Mouse (Mus musculus) CH12.LX (cell line): Measurements from ENCODE around the gene Hoxc8.

Source experiments
- CTCF ChIP-seq, 2 experiments: IDR thresholded peaks in 1 of 2; conservative IDR thresholded peaks in 1 of 2; 2 replicates each; pipeline ENCODE4 v1.5.1; 2011 to 2012; ENCODE audit warnings: low read depth in 2 of 2, low read length in 2 of 2, improper control_type of control experiment in 1 of 2, inconsistent platforms in 1 of 2, mild to moderate bottlenecking in 1 of 2, moderate library complexity in 1 of 2
- ELF1 ChIP-seq: IDR thresholded peaks from 2 replicates; pipeline ENCODE4 v1.6.1; 2014; ENCODE audit warnings: low read depth, mild to moderate bottlenecking, inconsistent platforms, low read length, improper control_type of control experiment
- EP300 ChIP-seq: IDR thresholded peaks from 2 replicates; pipeline ENCODE4 v1.6.1; 2011; ENCODE audit warnings: low read length, improper control_type of control experiment
- GABPA ChIP-seq: IDR thresholded peaks from 2 replicates; pipeline ENCODE4 v1.6.1; 2012; ENCODE audit warnings: low read depth, low read length, improper control_type of control experiment, inconsistent platforms; ENCODE audit not compliant: insufficient replicate concordance
- HCFC1 ChIP-seq: IDR thresholded peaks from 2 replicates; pipeline ENCODE4 v1.6.1; 2012; ENCODE audit warnings: low read depth, mild to moderate bottlenecking, inconsistent platforms, low read length, improper control_type of control experiment
- IRF4 ChIP-seq: IDR thresholded peaks from 2 replicates; pipeline ENCODE4 v1.6.1; 2014; ENCODE audit warnings: low read depth, mild to moderate bottlenecking, inconsistent platforms, low read length, improper control_type of control experiment
- MXI1 ChIP-seq: IDR thresholded peaks from 2 replicates; pipeline ENCODE4 v1.6.1; 2011; ENCODE audit warnings: mild to moderate bottlenecking, low read depth, low read length, improper control_type of control experiment
- POLR2A ChIP-seq: IDR thresholded peaks from 2 replicates; pipeline ENCODE4 v1.6.1; 2011; ENCODE audit warnings: low read depth, mild to moderate bottlenecking, improper control_type of control experiment, low read length
- POLR2AphosphoS2 ChIP-seq: IDR thresholded peaks from 2 replicates; pipeline ENCODE4 v1.6.1; 2011; ENCODE audit warnings: low read depth, low read length, improper control_type of control experiment
- RAD21 ChIP-seq: IDR thresholded peaks from 2 replicates; pipeline ENCODE4 v1.6.1; 2011; ENCODE audit warnings: low read depth, mild to moderate bottlenecking, low read length, improper control_type of control experiment, moderate library complexity
- RCOR1 ChIP-seq: conservative IDR thresholded peaks from 2 replicates; pipeline ENCODE4 v1.6.1; 2012; ENCODE audit warnings: low read depth, mild to moderate bottlenecking, inconsistent platforms, low read length, improper control_type of control experiment
- USF2 ChIP-seq: conservative IDR thresholded peaks from 2 replicates; pipeline ENCODE4 v1.6.1; 2011; ENCODE audit warnings: low read depth, low read length, improper control_type of control experiment

- TF ChIP-seq CTCF (conservative IDR thresholded peaks at IDR 0.05 in 1 of 2, IDR thresholded peaks at IDR 0.05 in 1 of 2; ENCODE audit: low read depth in 2 of 2, low read length in 2 of 2), result no peak
- TF ChIP-seq EP300, result no peak
- no peak for TF ChIP-seq GABPA
- TF ChIP-seq ELF1, result no peak
- TF ChIP-seq MXI1, result no peak
- TF ChIP-seq POLR2AphosphoS2, result no peak
- TF ChIP-seq IRF4, result no peak
- TF ChIP-seq POLR2A, result no peak
- TF ChIP-seq RCOR1, result no peak
- no peak for TF ChIP-seq USF2
- TF ChIP-seq HCFC1, result no peak
- no peak for TF ChIP-seq RAD21
These were observed 27.9 kb upstream of the Hoxc8 start for GRCm38 (mm10) chr15:102962492-102962891.
